Mouse (Mus musculus) frontal cortex, postnatal 10 days (tissue): Measurements from ENCODE around the gene Gmeb1.
"Not testable (repeated sequence)": the region's sequence is repeated elsewhere in the genome, so short reads cannot be mapped to it uniquely, and the experiment has no call there.

Experiments
- DNase-seq, 2 experiments: peaks; one replicate each; pipeline ENCODE4 v3.0.0; 2022; ENCODE audit warnings: low spot score in 2 of 2, mixed read lengths in 1 of 2

Gene Gmeb1

DNA sequence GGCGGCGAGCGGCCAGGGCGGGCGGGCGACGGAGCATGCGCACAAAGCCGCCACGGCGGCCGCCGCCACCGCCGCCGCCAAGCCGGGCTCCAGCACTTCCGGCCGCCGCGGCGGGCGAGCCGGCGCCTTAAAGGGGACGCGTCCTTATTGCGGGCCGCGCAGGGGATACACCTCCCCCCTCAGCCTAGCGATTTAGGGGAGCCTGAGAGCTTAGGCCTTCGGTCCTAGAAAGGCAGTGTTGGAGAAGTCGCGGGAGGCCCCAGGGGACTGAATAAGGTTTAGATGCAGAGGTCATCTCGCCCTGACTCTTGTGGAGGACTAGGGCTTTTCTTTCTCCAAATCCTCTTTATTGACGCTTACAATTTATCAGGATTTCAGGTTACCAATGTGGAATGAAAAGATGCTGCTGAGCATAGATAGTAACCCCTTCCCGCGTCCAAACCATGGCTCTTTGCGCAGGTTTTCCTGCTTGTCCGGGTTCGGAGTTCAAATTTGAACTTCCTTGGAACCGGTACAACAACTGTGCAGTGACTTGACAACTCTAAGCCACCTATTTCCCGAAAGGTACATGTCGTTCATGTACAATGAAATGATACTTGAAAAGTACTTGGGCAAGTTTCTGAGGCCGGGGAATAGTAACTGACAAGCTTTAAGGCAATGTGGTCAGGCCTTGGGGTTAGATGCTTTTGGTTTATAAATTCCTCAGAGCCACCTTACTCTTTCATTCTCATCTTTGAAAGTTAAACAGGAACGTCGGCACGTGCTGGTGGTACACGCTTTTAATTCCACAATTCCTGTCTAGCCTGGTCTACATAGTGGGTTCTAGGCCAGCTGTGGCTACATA, at the start of gene Gmeb1:
TSS of gene Gmeb1 (minus strand) at position 89 of the 844 bp plus-strand sequence.
- peak; percentile 55 to 75 for DNase-seq

DNA sequence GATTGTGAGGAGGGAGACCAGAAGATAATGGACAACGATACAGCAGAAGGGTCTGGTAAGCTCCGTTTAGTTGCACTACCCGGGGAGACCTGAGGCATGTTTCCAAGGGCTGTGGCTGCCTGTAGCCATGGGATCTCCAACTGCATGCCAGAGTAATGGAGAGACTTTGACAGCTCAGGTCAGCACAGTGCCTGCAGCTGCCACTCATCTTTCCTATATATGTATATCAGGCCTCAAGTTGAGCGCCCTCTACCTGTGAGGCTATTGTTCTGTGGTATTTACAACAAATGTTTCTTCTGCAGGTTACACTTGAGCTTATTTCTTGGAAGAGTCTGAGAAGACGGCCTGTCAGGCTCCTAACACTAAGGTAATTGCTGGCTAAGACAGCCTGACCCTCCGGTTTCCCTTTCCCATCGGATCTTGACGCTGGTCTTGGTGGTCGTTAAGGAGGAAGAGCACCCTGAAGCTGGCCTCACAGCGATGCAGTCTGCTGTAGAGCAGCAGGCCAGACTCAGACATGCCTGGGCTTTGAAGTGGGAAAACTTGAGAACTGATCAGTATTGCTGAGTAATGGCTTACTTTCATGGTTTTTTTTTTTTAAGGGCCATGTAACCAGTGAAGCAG, 48.6 kb upstream of the Gmeb1 start:
- peak in 1 of 2 experiments; percentile 30 for DNase-seq

DNA sequence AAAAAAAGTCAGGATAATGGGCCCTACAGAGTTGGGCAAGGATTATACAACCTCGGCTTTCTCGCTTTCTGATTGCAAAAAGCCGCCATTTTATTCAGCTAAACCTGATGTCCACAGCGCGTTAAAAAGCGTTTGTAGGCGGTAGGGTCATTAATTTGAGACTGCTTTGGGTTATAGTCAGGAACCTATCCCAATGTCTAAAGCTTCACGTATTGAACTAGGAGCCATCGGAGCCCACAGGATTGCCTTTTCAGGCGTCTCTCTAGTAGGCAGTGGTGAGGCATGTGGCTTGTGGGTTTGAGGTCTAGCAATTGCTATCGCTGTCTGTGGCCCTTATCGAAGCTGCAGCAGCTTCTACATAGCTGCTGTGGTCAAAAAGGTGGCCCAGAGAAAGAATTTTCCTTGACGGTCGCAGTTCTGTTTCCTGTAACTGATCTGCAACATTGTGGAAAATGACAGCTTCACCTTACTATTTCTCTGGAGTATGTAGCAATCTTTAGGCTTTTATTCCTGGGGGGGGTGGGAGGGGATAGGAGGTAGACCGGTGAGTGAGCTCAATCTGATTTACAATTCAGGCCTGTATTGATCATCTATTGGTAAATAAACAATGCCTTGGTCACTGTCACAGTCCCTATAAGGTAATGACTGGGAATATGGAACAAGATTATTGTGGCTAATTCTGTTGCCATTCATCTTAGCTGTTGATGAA, 47.9 kb upstream of the Gmeb1 start:
- peak in 1 of 2 experiments; percentile 24 for DNase-seq

DNA sequence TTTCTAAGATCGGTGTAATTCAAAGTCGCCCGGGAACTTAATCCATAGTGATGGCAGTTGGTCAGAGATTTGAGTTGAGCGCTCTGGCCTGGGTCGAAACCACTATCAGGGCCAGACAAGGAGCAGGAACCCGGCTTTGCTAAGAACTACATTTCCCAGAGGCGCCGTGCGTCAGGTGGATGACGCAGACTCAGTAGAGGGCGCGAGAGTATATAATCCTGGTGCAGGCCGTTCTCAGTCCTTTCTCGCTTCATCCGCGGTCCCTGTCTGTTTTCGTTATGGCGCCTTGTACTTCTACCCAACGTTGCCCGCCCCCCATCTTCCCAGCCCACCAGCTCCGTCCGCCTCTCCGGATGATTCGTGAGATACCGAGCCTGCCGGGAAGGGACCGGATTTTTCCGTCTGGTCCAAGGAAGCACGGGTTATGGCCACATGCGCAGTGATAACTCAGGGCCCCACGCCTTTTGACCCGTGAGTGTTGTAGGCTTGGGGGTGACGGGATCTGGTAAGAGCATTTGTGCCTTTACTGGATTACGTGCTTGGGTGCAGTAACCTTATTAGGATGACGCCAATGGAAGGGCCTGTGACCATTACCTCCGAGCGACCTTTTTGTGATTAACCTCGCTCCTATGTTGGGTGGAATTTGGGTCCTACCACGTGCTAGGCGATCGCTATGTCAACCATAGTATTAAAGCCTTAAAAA, 47.2 kb upstream of the Gmeb1 start:
- peak; percentile 82 to 90 for DNase-seq

DNA sequence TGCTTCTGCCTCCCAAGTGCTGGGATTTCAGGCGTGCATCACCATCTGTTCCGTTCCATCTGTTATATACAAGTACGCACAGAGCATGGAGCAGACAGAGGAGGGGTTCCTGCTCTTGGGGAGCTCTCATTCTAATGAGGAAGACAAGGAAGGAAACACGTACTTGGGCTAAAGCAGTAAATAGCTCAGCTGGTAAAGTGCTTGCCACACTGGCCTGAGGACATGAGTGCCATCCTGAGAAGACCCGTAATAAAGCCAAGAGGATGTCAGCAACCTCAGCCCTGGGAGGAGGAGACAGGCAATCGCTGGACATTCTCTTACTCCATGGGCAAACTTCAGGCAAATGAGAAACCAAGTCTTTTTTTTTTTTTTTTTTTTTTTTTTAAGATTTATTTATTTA, 44.6 kb upstream of the Gmeb1 start:
- no peak for DNase-seq

DNA sequence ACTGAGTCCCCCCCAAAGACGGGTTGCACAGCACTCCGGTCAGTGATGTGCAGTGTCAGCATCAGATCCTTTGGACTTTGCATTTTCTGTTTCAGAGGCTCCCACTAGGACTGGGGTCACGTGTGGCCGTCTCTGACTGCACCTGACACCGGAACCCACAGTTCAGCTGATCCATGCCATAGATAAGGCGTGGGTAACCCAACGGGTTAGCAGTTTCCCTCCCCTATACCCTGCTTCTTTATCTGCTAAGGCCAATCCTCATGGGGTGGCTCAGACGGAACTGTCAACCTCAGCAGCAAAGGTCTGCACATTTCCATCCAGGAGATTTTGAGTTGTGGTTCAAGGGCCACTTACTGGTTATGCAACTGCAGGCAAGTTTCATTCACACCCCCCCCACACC, 43.9 kb upstream of the Gmeb1 start:
- DNase-seq: no peak

DNA sequence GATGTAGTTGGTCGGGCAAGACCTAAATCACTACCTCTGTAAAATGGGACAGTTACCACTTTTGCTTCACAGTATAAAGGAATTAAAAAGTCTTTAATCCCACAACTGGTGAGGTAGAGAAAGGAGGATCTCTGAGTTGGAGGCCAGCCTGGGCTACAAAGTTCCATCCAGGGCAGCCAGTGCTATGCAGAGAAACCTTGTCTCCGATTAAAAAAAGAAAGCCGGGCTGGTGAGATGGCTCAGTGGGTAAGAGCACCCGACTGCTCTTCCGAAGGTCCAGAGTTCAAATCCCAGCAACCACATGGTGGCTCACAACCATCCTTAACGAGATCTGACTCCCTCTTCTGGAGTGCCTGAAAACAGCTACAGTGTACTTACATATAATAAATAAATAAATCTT, 42.1 kb upstream of the Gmeb1 start:
- DNase-seq: not testable (repeated sequence)

DNA sequence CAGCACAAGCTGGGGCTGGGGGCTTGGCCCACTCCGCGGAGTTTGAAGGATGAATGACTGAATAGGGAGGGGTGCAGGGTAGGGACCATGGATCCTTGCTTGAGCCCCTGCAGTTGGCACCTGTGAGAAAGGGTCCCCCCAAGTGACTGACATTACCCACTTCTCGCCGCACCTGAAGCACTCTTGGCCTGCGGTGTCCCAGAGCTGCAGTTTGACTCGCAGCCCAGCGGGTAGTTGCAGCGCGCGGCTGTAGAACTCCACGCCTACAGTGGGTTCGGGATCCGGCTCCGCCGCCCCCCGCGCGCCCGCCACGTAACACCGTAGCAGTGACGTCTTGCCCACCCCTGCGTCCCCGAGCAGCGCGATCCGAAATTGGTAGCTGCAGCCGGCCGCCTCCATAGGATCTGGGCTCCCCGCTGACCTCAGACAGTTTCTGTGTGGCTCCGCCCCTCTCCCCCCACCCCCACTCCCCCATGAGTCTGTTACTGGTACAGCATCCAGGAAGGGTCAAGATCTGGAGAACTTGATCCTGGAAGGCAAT, 41.6 kb upstream of the Gmeb1 start, which contains the start of gene Rab42:
TSS of gene Rab42 (minus strand) at position 447 of the 541 bp plus-strand sequence.
- peak; percentile 47 to 57 for DNase-seq

DNA sequence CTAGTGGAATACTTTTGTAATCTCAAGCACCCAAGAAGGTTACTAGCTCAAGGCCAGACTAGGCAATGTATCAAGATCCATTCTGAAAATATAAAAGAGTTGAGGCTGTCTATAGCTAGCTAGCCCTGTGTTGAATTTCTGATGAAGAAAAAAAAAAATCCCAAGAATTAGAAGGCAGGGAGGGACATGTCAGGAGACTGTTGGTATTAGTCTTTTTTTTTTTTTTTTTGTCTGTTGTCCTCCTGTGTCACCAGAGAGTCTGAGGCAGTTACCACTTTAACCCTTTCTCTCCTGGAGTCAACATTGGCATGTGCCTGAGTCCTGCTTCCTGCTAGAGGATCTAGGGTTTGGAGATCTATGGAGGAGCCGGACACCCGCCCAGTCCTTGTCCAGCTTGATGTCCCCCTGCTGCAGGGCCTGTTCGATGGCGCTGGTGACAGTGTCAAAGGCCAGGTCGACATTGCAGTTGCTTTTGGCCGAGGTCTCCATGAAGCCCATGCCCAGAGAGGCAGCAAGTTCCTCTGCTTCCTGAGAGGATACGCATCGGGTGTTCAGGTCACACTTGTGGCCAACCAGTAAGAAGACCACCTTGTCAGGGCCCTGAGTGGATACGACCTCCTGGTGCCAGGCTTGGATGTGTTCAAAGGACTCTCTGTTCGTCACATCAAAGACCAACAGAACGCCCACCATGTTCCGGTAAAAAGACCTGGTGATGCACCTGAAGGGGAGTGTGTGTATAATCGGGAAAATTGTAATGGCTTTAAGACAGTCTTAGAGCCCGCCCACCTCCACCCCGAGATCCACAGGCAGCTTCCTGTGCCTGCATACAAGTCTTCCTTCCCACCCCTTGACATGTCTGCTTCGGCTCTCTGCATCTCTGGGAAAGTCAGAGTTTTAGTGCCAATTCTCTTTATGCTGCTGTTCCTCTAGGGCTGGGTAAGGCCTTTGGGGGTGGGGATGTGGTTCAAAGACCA, 40.9 kb upstream of the Gmeb1 start:
- DNase-seq: no peak

DNA sequence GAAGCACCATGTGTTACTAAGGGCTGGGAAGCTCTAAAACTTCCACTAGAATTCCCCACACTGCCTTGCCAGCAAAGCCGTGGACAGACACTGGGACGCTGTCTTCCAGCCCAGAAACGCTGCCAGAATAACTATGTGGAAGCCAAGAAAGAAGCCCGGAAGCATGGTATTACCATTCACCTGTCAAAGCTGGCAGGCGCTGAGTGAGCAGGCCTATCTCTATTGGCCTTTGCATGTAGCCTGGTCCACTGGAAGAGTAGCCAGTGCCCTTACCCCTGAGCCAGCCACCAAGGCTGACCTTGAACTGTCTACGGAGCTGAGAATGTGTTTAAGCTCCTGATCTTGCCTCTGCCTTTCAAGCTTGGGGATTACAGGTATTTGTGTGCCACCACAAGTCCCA, 40.1 kb upstream of the Gmeb1 start:
- DNase-seq: no peak

DNA sequence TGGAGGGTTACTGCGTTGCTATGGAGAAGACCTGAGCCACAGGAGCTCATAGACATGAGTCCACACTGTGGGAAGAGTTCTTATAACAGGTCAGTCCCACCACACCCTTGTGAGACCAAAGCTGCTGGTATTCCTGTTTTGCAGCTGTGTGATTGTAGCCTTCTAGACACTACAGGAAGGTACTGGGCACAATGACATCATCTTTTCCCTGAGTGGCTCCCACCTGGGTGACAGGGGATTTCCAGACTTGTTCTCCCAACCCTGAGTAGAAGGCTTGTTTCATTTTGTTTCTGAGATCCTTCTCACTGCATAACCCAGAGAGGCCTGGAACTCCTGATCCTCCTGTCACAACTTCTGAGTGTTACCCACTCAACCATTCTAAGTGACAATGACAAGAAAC, 38.4 kb upstream of the Gmeb1 start:
- no peak for DNase-seq

DNA sequence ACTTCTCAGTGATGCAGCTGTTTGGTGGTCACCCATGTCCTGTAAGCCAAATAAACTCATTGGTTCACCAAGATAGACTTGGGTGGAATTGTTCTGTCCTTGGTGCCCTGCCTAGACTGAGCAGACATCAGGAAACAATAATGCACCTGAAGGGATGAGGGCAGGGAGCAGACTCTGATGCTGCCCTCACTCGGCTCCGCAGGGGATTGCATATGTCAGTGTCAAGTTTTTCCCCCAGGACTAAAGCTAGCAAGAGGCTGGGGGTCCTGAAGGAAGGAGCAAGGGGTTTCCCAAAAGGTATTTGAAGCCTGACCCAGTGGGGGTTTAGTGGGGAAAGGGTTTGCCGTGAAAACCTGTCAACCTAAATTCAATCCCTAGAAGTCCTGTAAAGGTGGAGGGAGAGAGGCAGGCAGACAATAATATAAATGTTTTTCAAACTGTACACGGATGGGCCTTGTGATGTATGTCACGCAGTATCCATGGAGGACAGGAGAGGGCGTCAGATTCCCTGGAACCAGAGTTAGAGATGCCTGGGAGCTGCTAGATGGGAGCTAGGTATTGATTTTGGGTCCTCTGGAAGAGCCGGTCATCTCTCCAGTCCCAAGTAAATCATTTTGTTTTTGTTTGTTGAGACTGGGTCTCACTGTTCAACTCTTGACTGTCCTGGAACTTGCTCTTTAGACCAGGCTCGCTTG, 34.4 kb upstream of the Gmeb1 start:
- no peak for DNase-seq

DNA sequence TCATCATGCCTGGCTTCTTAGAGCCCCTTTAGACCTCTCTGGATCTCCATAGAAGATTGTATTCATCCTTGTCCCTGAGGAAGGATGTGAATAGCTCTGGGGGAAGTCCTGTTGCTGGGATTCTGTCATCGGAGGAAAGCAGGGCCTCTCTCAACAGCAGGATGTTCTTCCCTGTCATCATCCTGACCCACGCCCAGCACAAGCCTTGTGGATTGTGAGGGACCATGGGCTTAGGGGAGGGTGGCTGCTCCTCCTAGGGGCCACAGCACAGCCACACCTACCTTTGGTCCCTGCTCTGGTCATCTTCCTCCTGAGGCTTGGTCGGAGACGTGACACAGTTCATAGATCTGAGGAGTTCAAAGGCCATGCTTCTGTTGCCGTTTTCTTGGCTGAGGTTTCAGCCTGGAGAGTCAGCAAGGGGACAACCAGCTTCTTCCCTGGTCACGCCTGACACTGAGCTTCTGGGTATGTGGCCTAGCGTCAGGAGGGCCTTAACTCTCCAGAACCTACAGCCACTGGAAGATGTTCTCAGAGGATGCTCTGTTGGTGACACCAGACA, 32.4 kb upstream of the Gmeb1 start:
- DNase-seq: no peak

DNA sequence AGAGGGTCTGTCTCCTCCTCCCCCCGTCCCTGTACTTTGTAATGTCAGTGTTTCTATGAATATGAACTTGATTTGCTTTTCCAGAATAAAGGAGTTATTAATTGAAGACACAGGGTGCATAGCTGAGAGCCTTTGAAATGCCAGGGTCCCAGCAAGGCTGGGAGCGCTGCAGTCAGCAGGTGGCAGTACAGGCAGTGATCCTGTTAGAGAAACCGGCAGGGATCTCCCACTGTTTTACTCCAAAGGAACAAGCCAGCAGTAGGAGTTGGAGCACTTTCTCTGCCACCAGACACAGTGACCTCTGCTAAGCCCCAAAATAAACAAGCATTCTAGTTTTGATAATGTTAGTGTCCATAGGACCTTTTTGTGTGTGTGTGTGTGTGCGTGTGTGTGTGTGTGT, 31.6 kb upstream of the Gmeb1 start:
- DNase-seq: peak in 1 of 2 experiments; percentile 54

DNA sequence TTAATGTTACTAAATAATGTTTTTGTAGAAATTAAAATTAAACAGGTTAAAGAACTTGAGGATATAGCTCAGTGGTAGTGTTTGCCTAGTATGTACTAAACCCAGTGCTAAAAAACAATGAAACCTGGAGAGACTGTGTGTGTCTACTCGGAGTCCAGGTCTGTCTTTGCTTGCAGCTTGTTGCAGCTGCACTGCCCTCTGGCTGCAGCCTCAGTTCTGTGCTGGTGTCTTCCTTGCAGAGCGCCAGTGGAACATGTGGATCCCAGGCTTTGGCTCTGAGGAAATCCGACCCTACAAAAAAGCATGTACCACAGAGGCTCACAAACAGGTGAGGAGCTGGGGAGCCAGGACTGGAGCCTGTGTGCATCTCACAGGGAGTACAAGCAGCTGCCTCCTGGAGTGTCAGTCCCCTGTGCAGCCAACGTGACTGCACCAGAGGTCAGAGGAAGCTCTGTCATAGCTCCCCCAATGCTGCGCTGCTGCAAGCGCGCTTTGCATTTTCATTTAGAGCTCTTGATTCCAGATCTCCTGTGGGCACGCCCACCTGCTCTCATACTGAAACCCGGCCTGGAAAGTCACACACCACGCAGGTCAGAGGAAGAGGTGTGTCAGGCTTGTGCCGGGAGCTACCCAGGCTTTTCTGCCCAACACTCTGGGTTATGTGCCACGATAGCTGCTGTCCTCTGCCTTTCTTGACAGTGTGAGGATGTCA, 30.4 kb upstream of the Gmeb1 start:
- no peak for DNase-seq

DNA sequence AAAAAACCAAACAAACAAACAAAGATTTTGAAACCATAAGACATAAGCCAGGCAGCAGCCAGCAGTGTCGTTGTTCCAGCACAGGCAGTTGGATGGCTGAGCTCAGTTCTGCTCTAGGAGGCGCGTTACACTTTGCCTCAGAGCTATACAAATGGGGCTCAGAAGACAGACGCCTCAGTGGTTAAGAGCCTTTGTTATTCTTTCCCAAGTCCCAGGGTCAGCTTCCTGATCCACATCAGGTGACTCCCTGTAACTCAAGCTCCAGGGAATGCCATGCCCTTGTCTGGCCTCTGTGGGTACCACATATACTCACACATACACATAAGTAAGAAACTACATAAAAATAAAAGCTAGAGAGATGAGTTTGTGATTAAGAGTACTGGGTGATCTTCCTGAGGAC, 29.7 kb upstream of the Gmeb1 start:
- DNase-seq: no peak

DNA sequence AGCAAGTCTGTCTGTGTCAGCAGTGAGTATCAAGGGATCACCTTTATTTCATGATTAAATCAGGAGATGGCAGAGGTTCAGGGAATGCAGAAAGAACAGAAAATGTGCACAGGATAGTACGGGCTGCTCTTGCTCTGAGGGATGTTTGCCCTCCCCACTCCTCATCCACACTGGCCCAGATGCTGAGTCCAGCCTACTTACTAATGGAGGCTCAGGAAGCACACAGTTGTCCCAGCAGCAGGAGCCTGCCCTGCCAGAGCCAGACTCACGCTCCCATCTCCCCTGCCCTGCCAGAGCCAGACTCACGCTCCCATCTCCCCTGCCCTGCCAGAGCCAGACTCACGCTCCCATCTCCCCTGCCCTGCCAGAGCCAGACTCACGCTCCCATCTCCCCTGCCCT, 27.4 kb upstream of the Gmeb1 start:
- not testable (repeated sequence) for DNase-seq

DNA sequence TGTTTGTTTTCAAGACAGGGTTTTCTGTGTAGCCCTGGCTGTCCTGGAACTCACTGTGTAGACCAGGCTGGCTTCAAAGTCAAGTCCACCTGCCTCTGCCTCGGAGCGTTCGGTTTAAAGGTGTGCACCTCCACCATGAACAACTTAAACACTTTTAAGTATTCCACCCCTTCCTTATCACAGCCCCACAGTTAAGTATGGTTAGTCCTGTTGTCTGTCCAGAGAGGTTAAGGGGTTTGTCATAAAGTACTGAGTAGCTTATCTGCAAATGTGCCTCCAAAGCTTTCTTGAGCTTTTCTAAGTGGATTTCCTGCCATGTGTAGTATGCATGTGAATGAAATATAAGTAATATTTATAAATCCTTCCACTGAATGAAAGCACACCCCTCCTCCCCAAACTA, 14.5 kb upstream of the Gmeb1 start:
- no peak for DNase-seq
